ENCODE assay signal across 29 mouse cellular contexts in genomic region chr12:74144385-74144784, GRCm38 (mm10).
DNase-seq lines count a peak whose midpoint lies in the region; ATAC-seq and TF ChIP-seq lines count a peak whose summit lies in the region.
"Had no signal": no experiment of that assay in that cellular context is flagged by ENCODE, and none has a peak within 500 bp of the region (broad histone marks: within the 10 kb centered on the region; RNA-seq: fewer than 3 reads in every experiment).

No protein-coding gene starts in this region.

- no peaks in the 10 kb centered on the region for H3K27me3 ChIP-seq in kidney, postnatal 0 days (ENCODE audit: insufficient read depth, low read length)
- no peaks in the 10 kb centered on the region for H3K27me3 ChIP-seq in lung, postnatal 0 days (replicated peaks; ENCODE audit: insufficient read depth, low read length)
- no peaks in the 10 kb centered on the region for H3K27me3 ChIP-seq in neural tube, embryonic 13.5 days
- H3K27me3 ChIP-seq in stomach, postnatal 0 days (ENCODE audit: control insufficient read depth, insufficient read depth, low read length) = no peaks in the 10 kb centered on the region
- H3K27me3 ChIP-seq: embryonic facial prominence, embryonic 13.5 days; forebrain, embryonic 13.5 days; heart, embryonic 12.5 days; heart, embryonic 15.5 days; hindbrain, embryonic 13.5 days had no signal

- no peak overlapping the region for H3K4me3 ChIP-seq in kidney, postnatal 0 days (replicated peaks; ENCODE audit: low read depth, low read length)
- H3K4me3 ChIP-seq in lung, postnatal 0 days (ENCODE audit: low read depth, low read length) = no peak overlapping the region
- H3K4me3 ChIP-seq in neural tube, embryonic 13.5 days = no peak overlapping the region
- H3K4me3 ChIP-seq in stomach, postnatal 0 days (ENCODE audit: low read depth, low read length) = no peak overlapping the region
- H3K4me3 ChIP-seq: embryonic facial prominence, embryonic 13.5 days; forebrain, embryonic 10.5 days; forebrain, embryonic 13.5 days; gastrocnemius, adult 2 months; heart, embryonic 12.5 days; heart, embryonic 15.5 days; hindbrain, embryonic 10.5 days; hindbrain, embryonic 13.5 days had no signal

- no peaks in the 10 kb centered on the region for H3K4me1 ChIP-seq in kidney, postnatal 0 days (replicated peaks; ENCODE audit: insufficient read depth, low read length)
- H3K4me1 ChIP-seq in lung, postnatal 0 days (ENCODE audit: insufficient read depth, low read depth, low read length) = no peaks in the 10 kb centered on the region
- peaks cover 14% of the 10 kb centered on the region for H3K4me1 ChIP-seq in neural tube, embryonic 13.5 days (replicated peaks)
- no peaks in the 10 kb centered on the region for H3K4me1 ChIP-seq in stomach, postnatal 0 days (replicated peaks; ENCODE audit: control insufficient read depth, insufficient read depth)
- H3K4me1 ChIP-seq: forebrain, embryonic 13.5 days; heart, embryonic 12.5 days; heart, embryonic 15.5 days had no signal

- DNase-seq in kidney, postnatal 0 days (ENCODE audit: low spot score) = peak; percentile 8
- DNase-seq in kidney, adult 18-20 months = no peak
- peak; percentile 80 for DNase-seq in lung, postnatal 0 days (ENCODE audit: low spot score)
- no peak for DNase-seq in lung, postnatal 4 days
- DNase-seq in neural tube, embryonic 10.5 days (ENCODE audit: extremely low spot score, low spot score) = no peak
- DNase-seq in stomach, postnatal 0 days (ENCODE audit: low spot score) = peak; percentile 18
- no peak for DNase-seq in left cerebral cortex, adult 11 months (ENCODE audit: low spot score)
- DNase-seq: adrenal gland, adult 2 months; adrenal gland, postnatal 14 days; cerebellum, adult 11-12 months; cerebellum, adult 8-10 months; cerebellum, postnatal 10 days; cerebellum, postnatal 36 days; gastrocnemius, adult 2 months; gastrocnemius, postnatal 14 days; heart, adult 18-20 months; heart, postnatal 10 days; heart, postnatal 36 days had no signal

- no peak overlapping the region for H3K9ac ChIP-seq in kidney, postnatal 0 days (ENCODE audit: low read depth, low read length)
- no peak overlapping the region for H3K9ac ChIP-seq in lung, postnatal 0 days (replicated peaks; ENCODE audit: low read depth)
- H3K9ac ChIP-seq in neural tube, embryonic 13.5 days = no peak overlapping the region; the same call in 1 of the 2 replicates
- H3K9ac ChIP-seq in stomach, postnatal 0 days (ENCODE audit: low read length) = no peak overlapping the region
- H3K9ac ChIP-seq: embryonic facial prominence, embryonic 13.5 days; forebrain, embryonic 13.5 days; heart, embryonic 12.5 days; heart, embryonic 15.5 days; hindbrain, embryonic 13.5 days had no signal

- 36% methylated on average over 5 of the region's 5 CpGs for WGBS in kidney, postnatal 0 days
- 31% methylated on average over 5 of the region's 5 CpGs for WGBS in lung, postnatal 0 days
- 48% methylated on average over 5 of the region's 5 CpGs for WGBS in neural tube, embryonic 13.5 days
- 41% methylated on average over 5 of the region's 5 CpGs for WGBS in stomach, postnatal 0 days

- H3K4me2 ChIP-seq in kidney, postnatal 0 days (ENCODE audit: low read length) = no peak overlapping the region
- H3K4me2 ChIP-seq in lung, postnatal 0 days (replicated peaks; ENCODE audit: low read depth, low read length) = no peak overlapping the region
- no peak overlapping the region for H3K4me2 ChIP-seq in neural tube, embryonic 13.5 days
- no peak overlapping the region for H3K4me2 ChIP-seq in stomach, postnatal 0 days (replicated peaks; ENCODE audit: low read depth)
- H3K4me2 ChIP-seq: embryonic facial prominence, embryonic 13.5 days; forebrain, embryonic 13.5 days; heart, embryonic 12.5 days; heart, embryonic 15.5 days; hindbrain, embryonic 13.5 days had no signal

- peak; percentile 97 for TF ChIP-seq EP300 in lung, postnatal 0 days (IDR thresholded peaks at IDR 0.05)
- TF ChIP-seq EP300 in stomach, postnatal 0 days (optimal IDR thresholded peaks at IDR 0.05) = no peak

- no peaks in the 10 kb centered on the region for H3K9me3 ChIP-seq in kidney, postnatal 0 days (replicated peaks; ENCODE audit: low read length)
- H3K9me3 ChIP-seq in lung, postnatal 0 days (ENCODE audit: low read length) = no peaks in the 10 kb centered on the region
- H3K9me3 ChIP-seq in neural tube, embryonic 13.5 days = no peaks in the 10 kb centered on the region
- no peaks in the 10 kb centered on the region for H3K9me3 ChIP-seq in stomach, postnatal 0 days (ENCODE audit: control insufficient read depth, low read length)
- H3K9me3 ChIP-seq: embryonic facial prominence, embryonic 13.5 days; forebrain, embryonic 10.5 days; forebrain, embryonic 13.5 days; heart, embryonic 12.5 days; heart, embryonic 15.5 days; hindbrain, embryonic 10.5 days; hindbrain, embryonic 13.5 days had no signal

- no peak for ATAC-seq in kidney, postnatal 0 days (replicated peaks; ENCODE audit: low FRiP score, low read depth)
- peak; percentile 95 for ATAC-seq in lung, postnatal 0 days
- ATAC-seq in neural tube, embryonic 13.5 days (ENCODE audit: low read depth) = no peak
- ATAC-seq in stomach, postnatal 0 days (ENCODE audit: low FRiP score, low TSS enrichment) = no peak
- ATAC-seq: CD4-positive, CD25-positive, alpha-beta regulatory T cell, adult 4 months; forebrain, embryonic 13.5 days; forebrain, embryonic 16.5 days; hindbrain, embryonic 16.5 days had no signal

- no peak for TF ChIP-seq CTCF in kidney, postnatal 0 days (IDR thresholded peaks at IDR 0.05; ENCODE audit: low read depth)
- no peak for TF ChIP-seq CTCF in lung, postnatal 0 days (IDR thresholded peaks at IDR 0.05)
- no peak for TF ChIP-seq CTCF in stomach, postnatal 0 days (IDR thresholded peaks at IDR 0.05; ENCODE audit: low read depth)

- H3K27ac ChIP-seq in kidney, postnatal 0 days = no peak overlapping the region
- peak overlapping the region; percentile 66 for H3K27ac ChIP-seq in lung, postnatal 0 days (ENCODE audit: low read length)
- H3K27ac ChIP-seq in neural tube, embryonic 13.5 days (replicated peaks) = peak overlapping the region; percentile 46; the same call in 1 of the 2 replicates
- H3K27ac ChIP-seq in stomach, postnatal 0 days (replicated peaks) = no peak overlapping the region
- H3K27ac ChIP-seq: embryonic facial prominence, embryonic 13.5 days; forebrain, embryonic 10.5 days; forebrain, embryonic 13.5 days; gastrocnemius, adult 2 months; heart, embryonic 15.5 days; hindbrain, embryonic 10.5 days; hindbrain, embryonic 13.5 days had no signal

- no peaks in the 10 kb centered on the region for H3K36me3 ChIP-seq in kidney, postnatal 0 days (ENCODE audit: insufficient read depth, low read length)
- no peaks in the 10 kb centered on the region for H3K36me3 ChIP-seq in lung, postnatal 0 days (ENCODE audit: insufficient read depth, low read length)
- H3K36me3 ChIP-seq in neural tube, embryonic 13.5 days = no peaks in the 10 kb centered on the region
- H3K36me3 ChIP-seq in stomach, postnatal 0 days (ENCODE audit: control insufficient read depth, insufficient read depth, low read length) = no peaks in the 10 kb centered on the region
- H3K36me3 ChIP-seq: embryonic facial prominence, embryonic 13.5 days; forebrain, embryonic 10.5 days; heart, embryonic 12.5 days; heart, embryonic 15.5 days; hindbrain, embryonic 10.5 days; hindbrain, embryonic 13.5 days had no signal

Comparison
In these comparisons a context has a peak if more than half of its experiments do, and no peak if none do; other contexts are left out.
1. DNase-seq: peak in kidney, postnatal 0 days (single experiment), lung, postnatal 0 days (single experiment) and stomach, postnatal 0 days (single experiment); none in kidney, adult 18-20 months (single experiment), lung, postnatal 4 days (0 of 2), neural tube, embryonic 10.5 days (single experiment) and left cerebral cortex, adult 11 months (single experiment).
2. H3K27ac ChIP-seq: peak in lung, postnatal 0 days (single experiment) and neural tube, embryonic 13.5 days (single experiment); none in kidney, postnatal 0 days (single experiment) and stomach, postnatal 0 days (single experiment).